Mouse (Mus musculus) layer of hippocampus, postnatal 14 days (tissue): ENCODE data around the gene Lypd4. TPM values are rescaled to one million over a fixed set of nuclear protein-coding genes. Genes with fewer than 3 reads are reported as not detected.

Experiments
- DNase-seq, 2 experiments: peaks; one replicate each; pipeline ENCODE4 v3.0.0; 2021 to 2022; ENCODE audit warnings: low spot score in 2 of 2, mixed read lengths in 1 of 2
- total RNA-seq, 2 experiments: library from RNA; stranded (reverse); gene quantifications; 2 replicates each; pipeline ENCODE4 v1.2.3; 2021

The Lypd4 gene
- total RNA-seq, 2 experiments from 2014 or later, result not detected

GRCm38 (mm10) chr7:24889431-24890220, 19.9 kb upstream of the Lypd4 start:
- no peak for DNase-seq

GRCm38 (mm10) chr7:24887096-24887495, 17.4 kb upstream of the Lypd4 start:
- no peak for DNase-seq

GRCm38 (mm10) chr7:24886308-24886633, 16.5 kb upstream of the Lypd4 start:
- no peak for DNase-seq

GRCm38 (mm10) chr7:24885468-24886307, 15.9 kb upstream of the Lypd4 start:
- DNase-seq, result no peak

- no peak for DNase-seq
These were observed 15.1 kb upstream of the Lypd4 start for GRCm38 (mm10) chr7:24884693-24885291.

- DNase-seq, result peak; percentile 96 to 99
These were observed 14.4 kb upstream of the Lypd4 start, which contains the start of gene Rps19 for GRCm38 (mm10) chr7:24883896-24884692. TSS of gene Rps19 (plus strand) at chr7:24884371.

- DNase-seq, result no peak
These were observed 12.9 kb upstream of the Lypd4 start for GRCm38 (mm10) chr7:24882416-24883199.

- DNase-seq, result no peak
These were observed 9.9 kb upstream of the Lypd4 start for GRCm38 (mm10) chr7:24879620-24880019.

- no peak for DNase-seq
These were observed 7.8 kb upstream of the Lypd4 start for GRCm38 (mm10) chr7:24877588-24877987.

- DNase-seq, result no peak
These were observed 661 bp downstream of the Lypd4 start for GRCm38 (mm10) chr7:24869080-24869479.

- no peak for DNase-seq
These were observed 5.6 kb downstream of the Lypd4 start for GRCm38 (mm10) chr7:24864156-24864555.

GRCm38 (mm10) chr7:24862853-24863252, 6.9 kb downstream of the Lypd4 start:
- no peak for DNase-seq

- DNase-seq, result no peak
These were observed 7.8 kb downstream of the Lypd4 start, which contains the start of gene Gm9844 for GRCm38 (mm10) chr7:24861913-24862312. TSS of gene Gm9844 (plus strand) at chr7:24862213.

GRCm38 (mm10) chr7:24859234-24859633, 10.5 kb downstream of the Lypd4 start:
- no peak for DNase-seq

- DNase-seq, result no peak
These were observed 13.2 kb downstream of the Lypd4 start for GRCm38 (mm10) chr7:24856460-24857120.

- DNase-seq, result no peak
These were observed 16.0 kb downstream of the Lypd4 start for GRCm38 (mm10) chr7:24853695-24854094.

GRCm38 (mm10) chr7:24853233-24853563, 16.5 kb downstream of the Lypd4 start:
- DNase-seq, result no peak

- DNase-seq, result no peak
These were observed 17.0 kb downstream of the Lypd4 start for GRCm38 (mm10) chr7:24852557-24853232.
